Mouse (Mus musculus) spleen, postnatal 10 days (tissue): ENCODE results near the gene Tkt.

Source experiments
- DNase-seq, 2 experiments: peaks; one replicate each; pipeline ENCODE4 v3.0.0; 2021 to 2022; ENCODE audit warnings: low spot score in 2 of 2

The Tkt gene

DNA sequence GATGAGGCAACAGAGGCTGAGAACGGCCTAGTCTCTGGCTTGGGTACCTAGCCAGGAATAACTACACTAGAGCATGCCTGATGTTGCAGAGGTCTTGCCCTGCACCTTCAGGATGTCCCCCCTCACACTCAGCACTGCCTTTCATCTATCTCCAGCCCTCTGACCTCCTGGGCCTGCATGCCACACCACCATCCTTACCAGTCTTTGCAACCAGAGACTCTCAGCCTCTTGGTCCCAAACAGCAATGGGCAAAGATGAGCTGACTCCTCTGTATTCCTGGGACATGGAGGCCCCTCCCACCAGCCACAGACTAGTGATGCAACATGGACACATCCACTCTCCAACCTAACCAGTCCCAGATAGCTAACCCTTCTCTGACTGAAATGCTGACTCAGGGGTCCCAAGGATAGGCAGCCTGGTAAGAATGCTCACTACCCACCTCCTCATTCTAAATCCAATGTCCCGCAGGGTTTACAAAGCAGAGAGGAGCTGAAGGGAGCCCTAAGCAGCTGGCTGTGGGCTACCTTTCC lies 70.7 kb downstream of the Tkt start:
- DNase-seq: no peak

DNA sequence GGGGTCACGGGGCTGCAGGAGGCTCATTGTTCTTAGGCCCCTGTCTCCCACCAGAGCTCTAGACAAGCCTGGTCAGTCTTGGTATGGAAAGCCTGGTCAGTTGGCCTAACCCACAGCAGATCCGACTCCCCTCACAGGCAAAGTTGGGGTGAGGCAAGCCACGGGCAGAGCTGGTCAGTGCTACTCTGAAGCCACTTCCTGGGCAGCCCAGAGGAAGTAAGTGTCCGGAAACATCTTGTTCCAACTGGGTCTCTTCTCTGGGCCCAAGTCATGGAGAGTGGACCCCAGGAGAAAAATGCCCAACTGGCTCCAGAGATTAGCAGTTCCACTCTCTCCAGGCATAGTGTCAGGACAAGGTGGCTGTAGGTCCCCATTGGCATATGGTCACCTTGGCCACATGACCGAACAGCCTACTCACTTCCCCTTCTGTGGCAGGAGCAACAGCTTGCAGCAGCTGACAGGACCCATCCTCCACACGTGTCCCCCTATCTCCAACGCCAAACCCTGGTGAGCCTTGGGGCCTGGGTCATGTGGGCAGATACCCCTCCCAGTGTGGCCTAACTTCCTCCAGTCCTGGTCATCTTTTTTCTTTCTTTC lies 71.9 kb downstream of the Tkt start:
- DNase-seq: no peak

DNA sequence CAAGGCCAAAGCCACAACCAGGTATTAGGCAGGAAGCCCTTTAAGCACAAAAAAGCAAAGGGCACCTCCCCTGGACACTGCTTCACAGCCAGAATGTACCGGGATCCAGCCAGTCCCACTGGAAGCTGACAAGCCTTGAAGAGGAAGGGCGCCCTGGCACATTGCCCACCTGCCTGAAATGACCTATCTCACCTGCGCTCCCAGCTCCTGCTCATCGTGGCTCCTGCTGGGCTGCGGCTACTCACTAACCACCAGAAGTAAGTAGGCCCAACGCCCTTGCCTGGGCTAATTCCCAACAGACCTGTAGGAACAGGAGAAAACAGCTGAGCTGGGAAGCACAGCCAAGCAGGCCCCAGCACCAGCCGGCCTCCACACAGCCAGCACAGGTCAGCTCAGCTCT lies 74.0 kb downstream of the Tkt start:
- no peak for DNase-seq

DNA sequence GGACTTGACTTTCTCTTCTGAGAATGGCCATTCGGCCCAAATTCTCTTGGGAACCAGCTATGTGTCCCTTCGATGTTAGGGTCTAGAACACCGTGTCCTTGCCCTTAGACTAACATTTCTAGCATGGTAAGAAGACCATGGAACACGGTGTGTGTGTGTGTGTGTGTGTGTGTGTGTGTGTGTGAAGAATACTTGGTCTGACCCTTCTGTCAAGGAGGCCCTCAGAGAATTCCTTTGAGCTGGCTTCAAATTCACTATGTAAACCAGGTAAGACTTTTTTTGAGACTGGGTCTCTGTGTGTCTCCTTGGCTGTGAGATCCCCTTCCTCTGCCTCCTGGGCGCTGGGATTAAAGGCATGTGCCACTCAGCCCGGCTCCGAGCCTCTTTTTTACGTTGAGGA lies 74.4 kb downstream of the Tkt start:
- DNase-seq: no peak
